Mouse (Mus musculus) olfactory bulb, adult 2 months (tissue): ENCODE data around the gene Lipc.

Experiments
- CTCF ChIP-seq: fragments of 200-500 bp; IDR thresholded peaks from 2 replicates; pipeline ENCODE4 v1.5.1; 2012; ENCODE audit warnings: low read depth, mild to moderate bottlenecking, low read length, moderate library complexity; ENCODE audit not compliant: insufficient read depth
- POLR2A ChIP-seq: fragments of 200-500 bp; IDR thresholded peaks from 2 replicates; pipeline ENCODE4 v1.6.1; 2012; ENCODE audit warnings: mild to moderate bottlenecking, low read depth, low read length, moderate library complexity; ENCODE audit not compliant: insufficient read depth

DNA sequence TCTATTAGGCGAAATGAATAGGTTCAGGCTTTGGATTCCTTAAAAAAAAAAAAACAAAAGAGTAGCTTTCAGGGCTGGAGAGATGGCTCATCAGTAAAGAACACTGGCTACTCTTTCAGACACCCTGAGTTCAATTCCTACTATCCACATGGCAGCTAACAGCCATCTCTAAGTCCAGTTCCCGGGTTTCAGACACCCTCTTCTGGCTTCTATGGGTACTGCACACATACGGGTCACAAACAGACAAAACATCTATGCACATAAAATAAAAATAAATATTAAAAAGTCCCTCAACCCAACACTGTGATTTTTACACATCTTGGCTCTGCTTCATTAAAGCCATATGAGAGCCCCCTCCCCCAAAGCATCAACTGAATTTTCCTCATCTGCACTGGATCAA, 27.3 kb downstream of the Lipc start:
- no peak for TF ChIP-seq POLR2A
- no peak for TF ChIP-seq CTCF
